Mouse (Mus musculus): ENCODE measurements around the gene Neu1. TPM values are rescaled to one million over a fixed set of nuclear protein-coding genes. Genes with fewer than 3 reads are reported as not detected.
A peak's percentile ranks its signal among the peaks of the same experiment; 100 is the strongest.
"Not testable (repeated sequence)": the region's sequence is repeated elsewhere in the genome, so short reads cannot be mapped to it uniquely, and the experiment has no call there.

The Neu1 gene
- polyA plus RNA-seq, 1 experiment from 2014 or later: 26.9 TPM

DNA sequence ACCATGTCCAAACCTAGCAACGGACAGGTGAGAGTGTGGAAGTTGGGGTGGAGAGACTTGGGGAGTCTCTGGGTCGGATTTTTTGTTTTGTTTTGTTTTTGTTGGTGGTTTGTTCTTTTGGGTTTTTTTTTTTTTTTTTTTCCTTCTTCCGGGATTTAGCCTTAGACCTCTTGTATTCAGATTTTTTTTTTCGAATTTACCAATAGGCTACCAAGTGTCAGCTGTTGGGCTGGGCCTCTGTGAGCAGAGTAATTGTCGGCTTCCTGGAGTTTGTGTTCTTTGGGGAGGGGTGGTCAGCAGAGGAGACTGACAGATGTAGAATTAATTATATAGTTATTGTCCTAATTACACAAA is 31.2 kb upstream of the Neu1 start:
- ATAC-seq (ENCODE audit: low FRiP score): no peak
- Histone ChIP-seq H3K27me3 (ENCODE audit: control insufficient read depth, insufficient read depth, low read length) (no peaks in the 10 kb centered on the region), H3K9ac (peak overlapping the region; percentile 98), H3K9me3 (ENCODE audit: control insufficient read depth, low read length) (no peaks in the 10 kb centered on the region), H3K4me3 (replicated peaks; ENCODE audit: low read length) (peak overlapping the region; percentile 93), H3K27ac (peak overlapping the region; percentile 97; the same call in 1 of the 2 replicates), H3K4me2 (replicated peaks) (peak overlapping the region; percentile 93), H3K4me1 (replicated peaks; ENCODE audit: control insufficient read depth, insufficient read depth, low read length) (peaks cover 38% of the 10 kb centered on the region), H3K36me3 (replicated peaks; ENCODE audit: control insufficient read depth, insufficient read depth) (peaks cover 49% of the 10 kb centered on the region)
- no peak for DNase-seq (ENCODE audit: low spot score)
- 1% methylated on average over 5 of the region's 5 CpGs for WGBS

DNA sequence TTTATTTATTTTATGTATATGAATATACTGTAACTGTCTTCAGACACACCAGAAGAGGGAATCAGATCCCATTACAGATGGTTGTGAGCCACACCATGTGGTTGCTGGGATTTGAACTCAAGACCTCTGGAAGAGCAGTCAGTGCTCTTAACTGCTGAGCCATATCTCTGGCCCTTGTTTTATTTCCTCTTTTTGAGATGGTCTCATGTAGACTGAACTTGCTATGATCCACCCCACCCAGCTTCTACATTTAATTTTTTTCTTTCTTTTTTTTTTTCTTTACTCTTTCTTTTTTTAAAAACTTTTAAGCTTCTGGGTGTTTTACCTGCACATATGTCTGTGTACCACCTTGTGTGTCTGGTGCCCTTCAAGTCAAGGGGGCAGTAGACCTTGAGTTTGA is 30.2 kb upstream of the Neu1 start:
- H3K9me3 ChIP-seq (ENCODE audit: control insufficient read depth, low read length); H3K27me3 ChIP-seq (ENCODE audit: control insufficient read depth, insufficient read depth, low read length); ATAC-seq (ENCODE audit: low FRiP score); H3K9ac ChIP-seq; DNase-seq (ENCODE audit: low spot score); H3K27ac ChIP-seq; H3K4me3 ChIP-seq (replicated peaks; ENCODE audit: low read length): not testable (repeated sequence)
- H3K4me1 ChIP-seq (replicated peaks; ENCODE audit: control insufficient read depth, insufficient read depth, low read length): peaks cover 30% of the 10 kb centered on the region
- peaks cover 58% of the 10 kb centered on the region for H3K36me3 ChIP-seq (replicated peaks; ENCODE audit: control insufficient read depth, insufficient read depth)
- H3K4me2 ChIP-seq (replicated peaks): peak overlapping the region; percentile 93; the same call in 1 of the 2 replicates

DNA sequence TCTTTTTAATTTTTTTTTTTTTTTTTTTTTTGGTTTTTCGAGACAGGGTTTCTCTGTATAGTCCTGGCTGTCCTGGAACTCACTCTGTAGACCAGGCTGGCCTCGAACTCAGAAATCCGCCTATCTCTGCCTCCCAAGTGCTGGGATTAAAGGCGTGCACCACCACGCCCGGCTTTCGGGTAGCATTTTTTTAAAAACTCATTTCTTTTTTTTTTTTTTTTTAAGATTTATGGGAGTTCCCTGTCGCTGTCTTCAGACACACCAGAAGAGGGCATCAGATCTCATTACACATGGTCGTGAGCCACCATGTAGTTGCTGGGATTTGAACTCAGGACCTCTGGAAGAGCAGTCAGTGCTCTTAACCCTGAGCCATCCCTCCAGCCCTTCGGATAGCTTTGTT is 29.1 kb upstream of the Neu1 start:
- not testable (repeated sequence) for H3K27me3 ChIP-seq (ENCODE audit: control insufficient read depth, insufficient read depth, low read length); H3K9me3 ChIP-seq (ENCODE audit: control insufficient read depth, low read length); ATAC-seq (ENCODE audit: low FRiP score); H3K27ac ChIP-seq; H3K9ac ChIP-seq; H3K4me3 ChIP-seq (replicated peaks; ENCODE audit: low read length); DNase-seq (ENCODE audit: low spot score); H3K4me2 ChIP-seq (replicated peaks)
- WGBS: 95% methylated on average over 8 of the region's 10 CpGs
- Histone ChIP-seq H3K4me1 (replicated peaks; ENCODE audit: control insufficient read depth, insufficient read depth, low read length) (peaks cover 19% of the 10 kb centered on the region), H3K36me3 (replicated peaks; ENCODE audit: control insufficient read depth, insufficient read depth) (peaks cover 61% of the 10 kb centered on the region)

DNA sequence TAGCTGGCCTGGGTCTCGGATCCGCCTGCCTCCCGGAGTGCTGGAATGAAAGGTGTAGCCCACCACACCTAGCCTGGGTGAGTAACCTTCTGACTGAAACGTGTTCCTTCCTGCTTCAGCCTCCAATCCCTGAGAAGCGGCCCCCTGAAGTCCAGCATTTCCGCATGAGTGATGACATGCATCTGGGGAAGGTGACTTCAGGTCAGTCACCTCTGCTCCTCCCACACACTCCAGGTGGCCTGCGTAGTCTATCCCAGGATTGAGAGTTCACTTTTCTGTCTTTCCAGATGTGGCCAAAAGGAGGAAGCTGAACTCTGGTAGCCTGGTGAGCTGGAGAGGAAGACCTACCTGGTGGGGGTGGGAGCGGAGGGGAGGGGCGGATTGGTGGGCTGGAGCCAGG is 28.2 kb upstream of the Neu1 start:
- ATAC-seq (ENCODE audit: low FRiP score) (no peak), DNase-seq (ENCODE audit: low spot score) (no peak)
- H3K4me3 ChIP-seq (replicated peaks; ENCODE audit: low read length): no peak overlapping the region
- H3K4me1 ChIP-seq (replicated peaks; ENCODE audit: control insufficient read depth, insufficient read depth, low read length): peaks cover 10% of the 10 kb centered on the region; the same call in 1 of the 2 replicates
- no peaks in the 10 kb centered on the region for H3K9me3 ChIP-seq (ENCODE audit: control insufficient read depth, low read length)
- H3K9ac ChIP-seq: no peak overlapping the region
- peaks cover 71% of the 10 kb centered on the region for H3K36me3 ChIP-seq (replicated peaks; ENCODE audit: control insufficient read depth, insufficient read depth)
- no peak overlapping the region for H3K4me2 ChIP-seq (replicated peaks)
- WGBS: 91% methylated on average over 9 of the region's 9 CpGs
- H3K27ac ChIP-seq: no peak overlapping the region
- H3K27me3 ChIP-seq (ENCODE audit: control insufficient read depth, insufficient read depth, low read length): no peaks in the 10 kb centered on the region

DNA sequence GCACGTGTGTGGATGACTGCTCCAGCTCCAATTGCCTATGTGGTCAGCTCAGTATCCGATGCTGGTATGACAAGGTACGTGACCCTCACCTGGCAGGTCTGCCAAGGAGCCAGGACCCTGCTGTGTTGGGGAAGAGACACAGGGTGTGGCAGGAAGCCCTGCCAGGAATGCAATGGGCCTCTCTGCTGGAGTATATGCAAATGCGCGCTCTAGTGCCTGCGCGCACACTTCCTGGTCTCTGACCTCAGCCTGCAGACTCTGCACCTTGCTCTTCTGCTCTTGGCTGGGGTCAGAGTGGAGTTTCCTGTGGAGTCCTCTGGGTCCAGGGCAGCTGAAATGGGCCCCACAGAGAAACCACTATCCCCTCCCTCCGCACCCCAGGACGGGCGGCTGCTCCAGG is 20.1 kb upstream of the Neu1 start:
- Histone ChIP-seq H3K9me3 (ENCODE audit: control insufficient read depth, low read length) (no peaks in the 10 kb centered on the region), H3K4me1 (replicated peaks; ENCODE audit: control insufficient read depth, insufficient read depth, low read length) (no peaks in the 10 kb centered on the region), H3K27me3 (ENCODE audit: control insufficient read depth, insufficient read depth, low read length) (no peaks in the 10 kb centered on the region), H3K4me2 (replicated peaks) (no peak overlapping the region), H3K27ac (no peak overlapping the region), H3K9ac (no peak overlapping the region), H3K36me3 (replicated peaks; ENCODE audit: control insufficient read depth, insufficient read depth) (peaks cover 81% of the 10 kb centered on the region), H3K4me3 (replicated peaks; ENCODE audit: low read length) (no peak overlapping the region)
- DNase-seq (ENCODE audit: low spot score) (no peak), ATAC-seq (ENCODE audit: low FRiP score) (no peak)
- WGBS: 94% methylated on average over 10 of the region's 10 CpGs

DNA sequence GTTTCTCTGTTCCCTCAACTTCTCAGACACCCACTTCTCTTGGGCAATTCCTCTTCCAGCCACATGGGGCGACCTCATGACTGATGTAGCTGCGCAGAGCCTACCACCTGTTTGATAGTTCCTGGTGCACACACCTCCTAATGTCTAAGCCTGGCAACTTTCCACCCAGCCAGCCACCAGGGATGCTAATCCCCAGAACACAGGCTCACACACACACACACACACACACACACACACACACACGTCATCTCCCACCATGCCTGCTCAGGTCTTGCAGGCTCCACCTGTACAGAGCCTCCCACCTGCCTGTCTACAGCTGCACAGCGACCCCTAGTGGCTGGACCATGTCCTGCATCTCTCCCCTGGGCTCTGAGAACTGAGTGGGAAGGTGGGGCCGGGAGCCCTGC is 19.1 kb upstream of the Neu1 start:
- H3K9me3 ChIP-seq (ENCODE audit: control insufficient read depth, low read length): no peaks in the 10 kb centered on the region
- DNase-seq (ENCODE audit: low spot score) (peak; percentile 74), ATAC-seq (ENCODE audit: low FRiP score) (peak; percentile 39; the same call in 1 of the 2 replicates)
- no peaks in the 10 kb centered on the region for H3K27me3 ChIP-seq (ENCODE audit: control insufficient read depth, insufficient read depth, low read length)
- H3K4me2 ChIP-seq (replicated peaks): no peak overlapping the region
- H3K4me1 ChIP-seq (replicated peaks; ENCODE audit: control insufficient read depth, insufficient read depth, low read length): no peaks in the 10 kb centered on the region
- 43% methylated on average over 5 of the region's 5 CpGs for WGBS
- H3K36me3 ChIP-seq (replicated peaks; ENCODE audit: control insufficient read depth, insufficient read depth): peaks cover 71% of the 10 kb centered on the region
- no peak overlapping the region for H3K9ac ChIP-seq
- no peak overlapping the region for H3K27ac ChIP-seq
- no peak overlapping the region for H3K4me3 ChIP-seq (replicated peaks; ENCODE audit: low read length)

DNA sequence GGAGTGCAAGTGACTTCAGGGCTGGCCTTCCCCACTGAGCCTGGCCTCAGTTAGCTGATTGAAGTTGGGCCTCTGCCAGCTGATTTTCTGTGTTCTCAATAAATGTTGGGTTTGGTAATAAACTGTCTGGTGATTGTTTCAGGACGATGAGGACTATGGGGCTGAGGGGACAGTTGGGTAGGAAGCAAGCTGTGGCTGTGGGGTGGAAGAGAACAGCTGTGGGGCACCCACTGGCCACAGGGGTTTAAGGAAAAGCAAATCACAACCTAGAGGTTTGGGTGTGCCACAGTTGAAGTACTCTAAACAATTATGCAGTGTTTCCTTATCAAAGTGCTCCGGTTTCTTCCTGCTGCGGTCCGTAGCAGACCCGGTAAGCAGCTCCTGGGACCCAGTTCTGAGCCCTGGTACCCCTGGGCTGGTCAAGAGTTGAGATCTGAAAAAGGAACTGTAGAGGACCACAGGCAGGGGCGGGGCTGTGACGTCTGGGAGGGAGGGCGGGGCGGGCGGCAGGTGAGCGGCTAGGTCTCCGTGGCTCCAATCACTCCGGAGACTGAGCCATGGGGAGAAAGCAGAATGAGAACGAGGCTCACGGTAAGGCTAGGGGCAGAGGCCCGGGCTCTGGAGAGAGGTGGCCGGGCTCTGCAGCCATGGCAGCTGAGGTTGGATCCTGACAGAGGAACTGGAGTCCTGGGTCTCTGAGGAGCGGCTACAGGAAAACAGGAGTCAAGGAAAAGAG is 17.0 kb upstream of the Neu1 start, which contains the start of gene Slc44a4:
TSS of gene Slc44a4 (plus strand) at position 537 of the 736 bp plus-strand sequence.
- H3K36me3 ChIP-seq (replicated peaks; ENCODE audit: control insufficient read depth, insufficient read depth): peaks cover 49% of the 10 kb centered on the region
- ATAC-seq (ENCODE audit: low FRiP score) (no peak), DNase-seq (ENCODE audit: low spot score) (no peak)
- no peaks in the 10 kb centered on the region for H3K9me3 ChIP-seq (ENCODE audit: control insufficient read depth, low read length)
- H3K4me2 ChIP-seq (replicated peaks): no peak within 1 kb of the TSS
- no peaks in the 10 kb centered on the region for H3K27me3 ChIP-seq (ENCODE audit: control insufficient read depth, insufficient read depth, low read length)
- no peak within 1 kb of the TSS for H3K4me3 ChIP-seq (replicated peaks; ENCODE audit: low read length)
- H3K9ac ChIP-seq: no peak within 1 kb of the TSS
- H3K4me1 ChIP-seq (replicated peaks; ENCODE audit: control insufficient read depth, insufficient read depth, low read length): no peaks in the 10 kb centered on the region
- 37% methylated on average over 18 of the region's 18 CpGs for WGBS
- H3K27ac ChIP-seq: no peak within 1 kb of the TSS

DNA sequence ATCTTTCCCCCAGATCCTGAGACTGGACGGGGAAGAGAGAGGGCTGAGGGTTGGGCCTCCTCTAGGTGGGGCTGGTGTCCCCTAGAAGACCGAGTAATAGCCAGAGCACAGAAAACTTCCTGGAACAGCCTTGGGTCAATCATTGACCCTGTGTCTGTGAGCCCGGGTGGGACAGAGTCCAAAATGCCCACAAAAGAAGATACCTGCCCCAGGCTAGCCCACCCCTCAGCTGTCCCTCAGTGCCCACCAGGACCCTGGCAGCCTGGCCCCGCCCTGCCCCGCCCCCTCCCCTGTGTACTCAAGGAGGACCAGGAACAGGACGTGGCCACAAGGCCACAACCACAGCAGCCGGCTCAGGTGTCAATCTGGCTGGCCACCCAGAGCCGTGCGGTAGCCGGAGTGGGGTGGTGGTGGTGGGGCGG is 15.6 kb upstream of the Neu1 start:
- DNase-seq (ENCODE audit: low spot score): no peak
- Histone ChIP-seq H3K9me3 (ENCODE audit: control insufficient read depth, low read length) (no peaks in the 10 kb centered on the region), H3K4me1 (replicated peaks; ENCODE audit: control insufficient read depth, insufficient read depth, low read length) (no peaks in the 10 kb centered on the region), H3K27ac (no peak overlapping the region), H3K27me3 (ENCODE audit: control insufficient read depth, insufficient read depth, low read length) (no peaks in the 10 kb centered on the region), H3K9ac (no peak overlapping the region), H3K4me2 (replicated peaks) (no peak overlapping the region), H3K36me3 (replicated peaks; ENCODE audit: control insufficient read depth, insufficient read depth) (peaks cover 36% of the 10 kb centered on the region), H3K4me3 (replicated peaks; ENCODE audit: low read length) (no peak overlapping the region)
- ATAC-seq (ENCODE audit: low FRiP score): 0 out of 2 replicates have a peak, but pooled peaks have one; percentile 25
- 31% methylated on average over 11 of the region's 11 CpGs for WGBS

DNA sequence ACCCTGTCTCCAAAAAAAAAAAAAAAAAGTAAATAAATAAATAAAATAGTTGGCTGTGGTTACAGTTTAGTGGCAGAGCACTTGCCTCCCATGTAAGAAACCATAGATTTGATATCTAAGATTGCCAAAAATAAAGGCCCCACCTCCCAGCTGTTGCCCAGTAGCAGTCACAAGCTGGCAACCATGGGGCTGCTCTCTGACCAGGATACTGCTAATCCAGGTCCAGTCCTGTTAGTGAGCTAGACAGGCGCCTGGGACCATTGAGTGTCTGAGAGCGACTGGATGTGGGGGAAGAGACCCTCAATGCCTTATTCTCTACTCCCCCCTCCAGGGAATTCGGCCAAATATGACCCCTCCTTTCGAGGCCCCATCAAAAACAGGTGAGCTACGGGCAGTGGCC is 14.7 kb upstream of the Neu1 start:
- no peak for DNase-seq (ENCODE audit: low spot score)
- H3K9me3 ChIP-seq (ENCODE audit: control insufficient read depth, low read length): no peaks in the 10 kb centered on the region
- H3K9ac ChIP-seq: no peak overlapping the region
- H3K4me3 ChIP-seq (replicated peaks; ENCODE audit: low read length): no peak overlapping the region
- no peak overlapping the region for H3K27ac ChIP-seq
- WGBS: 88% methylated on average over 5 of the region's 5 CpGs
- H3K27me3 ChIP-seq (ENCODE audit: control insufficient read depth, insufficient read depth, low read length): no peaks in the 10 kb centered on the region
- no peak overlapping the region for H3K4me2 ChIP-seq (replicated peaks)
- H3K36me3 ChIP-seq (replicated peaks; ENCODE audit: control insufficient read depth, insufficient read depth): peaks cover 27% of the 10 kb centered on the region
- ATAC-seq (ENCODE audit: low FRiP score): no peak
- H3K4me1 ChIP-seq (replicated peaks; ENCODE audit: control insufficient read depth, insufficient read depth, low read length): no peaks in the 10 kb centered on the region
